Comparison of ENCODE assay signal across 20 mouse cellular contexts in genomic region chr15:64033502-64033901, GRCm38 (mm10). TPM values are rescaled to one million over a fixed set of nuclear protein-coding genes. Genes with fewer than 3 reads are reported as not detected.
DNase-seq lines count a peak whose midpoint lies in the region; ATAC-seq lines count a peak whose summit lies in the region.
"Had no signal": no experiment of that assay in that cellular context is flagged by ENCODE, and none has a peak within 500 bp of the region (broad histone marks: within the 10 kb centered on the region; RNA-seq: fewer than 3 reads in every experiment).

No protein-coding gene starts in this region.

- H3K4me2 ChIP-seq in liver, embryonic 12.5 days: no peak overlapping the region
- H3K4me2 ChIP-seq: heart, embryonic 13.5 days; hindbrain, embryonic 15.5 days; liver, embryonic 15.5 days; midbrain, embryonic 15.5 days had no signal

- DNase-seq in CD4-positive helper T cell, adult 2 months (ENCODE audit: low read depth, low spot score): peak; percentile 46
- DNase-seq in induced T-regulatory cell, adult 2 months (ENCODE audit: low read depth): peak; percentile 62
- DNase-seq in naive thymus-derived CD4-positive, alpha-beta T cell, adult 2 months (ENCODE audit: low read depth): peak; percentile 58
- no peak for DNase-seq in gastrocnemius, postnatal 14 days
- no peak for DNase-seq in cerebellum, postnatal 4 days (ENCODE audit: low spot score in 2 of 2)
- DNase-seq: adrenal gland, adult 2 months; cerebellum, adult 18-20 months; gastrocnemius, postnatal 25 days; kidney, adult 8-10 months; liver had no signal

- no peak overlapping the region for H3K27ac ChIP-seq in liver, embryonic 12.5 days
- H3K27ac ChIP-seq: heart, adult 2 months; heart, embryonic 13.5 days; hindbrain, embryonic 15.5 days; kidney, postnatal 0 days; liver, embryonic 15.5 days; lung, embryonic 15.5 days; midbrain, embryonic 15.5 days had no signal

- H3K9ac ChIP-seq in liver, embryonic 12.5 days: no peak overlapping the region
- H3K9ac ChIP-seq: heart, embryonic 13.5 days; hindbrain, embryonic 15.5 days; liver, embryonic 15.5 days; lung, embryonic 15.5 days; midbrain, embryonic 15.5 days had no signal

- no peaks in the 10 kb centered on the region for H3K36me3 ChIP-seq in liver, embryonic 12.5 days
- H3K36me3 ChIP-seq: heart, embryonic 13.5 days; hindbrain, embryonic 10.5 days; hindbrain, embryonic 15.5 days; liver, embryonic 15.5 days; lung, embryonic 15.5 days; midbrain, embryonic 15.5 days had no signal

- H3K9me3 ChIP-seq in liver, embryonic 12.5 days (replicated peaks): no peaks in the 10 kb centered on the region
- H3K9me3 ChIP-seq: heart, embryonic 13.5 days; hindbrain, embryonic 10.5 days; hindbrain, embryonic 15.5 days; liver, embryonic 15.5 days; lung, embryonic 15.5 days; midbrain, embryonic 15.5 days had no signal

- no peaks in the 10 kb centered on the region for H3K27me3 ChIP-seq in liver, embryonic 12.5 days (replicated peaks)
- H3K27me3 ChIP-seq: heart, embryonic 13.5 days; hindbrain, embryonic 15.5 days; liver, embryonic 15.5 days; lung, embryonic 15.5 days; midbrain, embryonic 15.5 days had no signal

- intact Hi-C loops in gastrocnemius, postnatal 14 days (cut with DNase I; ENCODE audit: low total_unique reads): no loop called here

- 63% methylated on average over 6 of the region's 6 CpGs for WGBS in liver, embryonic 12.5 days (ENCODE audit: insufficient replicate concordance)

- peak; percentile 67 for ATAC-seq in CD4-positive, CD25-positive, alpha-beta regulatory T cell, adult 4 months
- no peak for ATAC-seq in liver, embryonic 12.5 days
- ATAC-seq: midbrain, embryonic 15.5 days had no signal

- peaks cover 30% of the 10 kb centered on the region for H3K4me1 ChIP-seq in liver, embryonic 12.5 days

- no peak overlapping the region for H3K4me3 ChIP-seq in liver, embryonic 12.5 days
- H3K4me3 ChIP-seq: heart, adult 2 months; heart, embryonic 13.5 days; hindbrain, embryonic 10.5 days; hindbrain, embryonic 15.5 days; liver, embryonic 15.5 days; lung, embryonic 15.5 days; midbrain, embryonic 15.5 days had no signal

RNA-seq across cellular contexts. Expression of gene Fam49b, which starts 26.8 kb away (rescaled TPM):
- polyA plus RNA-seq in CD4-positive, CD25-positive, alpha-beta regulatory T cell, adult 4 months (2017; shearing (Covaris generic)): 10 to 100 TPM; 96.4 to 96.5 TPM
- 49.6 and 51.0 TPM in 2 replicates for polyA plus RNA-seq in liver, embryonic 12.5 days (2016; fragmentation: Nextera tagmentation; extraction: Ambion mirVana)
- 10 to 100 TPM; 41.6 to 48.7 TPM for total RNA-seq in gastrocnemius, postnatal 14 days (2021)

Comparison
In these comparisons a context has a peak if more than half of its experiments do, and no peak if none do; other contexts are left out.
1. DNase-seq: peak in CD4-positive helper T cell, adult 2 months (single experiment), induced T-regulatory cell, adult 2 months (single experiment) and naive thymus-derived CD4-positive, alpha-beta T cell, adult 2 months (single experiment); none in gastrocnemius, postnatal 14 days (single experiment) and cerebellum, postnatal 4 days (0 of 2).